Mouse (Mus musculus): ENCODE data around the gene Gm28048. TPM values are rescaled to one million over a fixed set of nuclear protein-coding genes. Genes with fewer than 3 reads are reported as not detected.
A peak's percentile ranks its signal among the peaks of the same experiment; 100 is the strongest.

Gm28048 gene
- polyA plus RNA-seq, 1 experiment from 2014 or later, result 6.8 TPM

DNA sequence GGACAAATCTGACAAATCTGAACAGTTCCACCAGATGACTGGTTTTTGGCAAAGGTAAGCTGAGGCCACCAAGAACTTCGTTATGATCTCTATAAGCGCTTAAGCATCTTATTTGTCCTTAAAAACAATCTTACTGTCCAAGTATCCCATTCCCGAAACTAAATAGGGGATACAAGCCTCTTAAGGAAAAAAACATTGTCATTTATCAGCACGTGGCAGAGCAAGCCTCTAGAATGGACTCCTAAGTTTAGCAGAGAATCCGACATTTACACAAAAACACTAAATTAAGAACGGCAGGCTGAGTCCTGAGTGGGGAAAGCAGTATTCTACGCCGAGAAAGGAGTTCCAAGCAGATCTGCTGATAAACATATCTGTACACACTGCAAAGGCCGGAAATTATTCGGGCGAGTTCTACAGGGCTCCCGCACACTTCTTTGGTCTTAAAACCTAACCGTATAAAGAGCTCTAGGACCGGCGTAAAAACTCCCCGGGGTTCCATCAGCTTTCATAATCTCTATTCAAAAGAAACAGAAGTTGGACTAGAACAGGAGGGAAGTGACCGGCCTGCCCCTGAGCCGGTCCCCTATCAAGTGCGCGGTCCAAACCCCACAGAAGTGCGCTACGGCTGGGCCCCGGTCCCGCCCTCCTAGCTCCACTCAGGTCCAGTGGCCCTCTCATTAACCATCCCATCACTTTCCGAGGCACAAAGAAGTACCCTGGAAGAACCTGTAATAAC, 124.0 kb downstream of the Gm28048 start:
- H3K4me1 ChIP-seq (replicated peaks), result peaks cover 73% of the 10 kb centered on the region
- WGBS (ENCODE audit: insufficient replicate concordance), result 8% methylated on average over 25 of the region's 25 CpGs
- peak overlapping the region; percentile 86 for H3K9ac ChIP-seq
- H3K27ac ChIP-seq, result peak overlapping the region; percentile 80
- H3K4me2 ChIP-seq, result peak overlapping the region; percentile 97
- no peaks in the 10 kb centered on the region for H3K36me3 ChIP-seq
- no peaks in the 10 kb centered on the region for H3K9me3 ChIP-seq (replicated peaks)
- peak overlapping the region; percentile 82 for H3K4me3 ChIP-seq (replicated peaks)
- no peak for DNase-seq
- ATAC-seq (ENCODE audit: low read depth), result no peak
- peaks cover 7% of the 10 kb centered on the region for H3K27me3 ChIP-seq

DNA sequence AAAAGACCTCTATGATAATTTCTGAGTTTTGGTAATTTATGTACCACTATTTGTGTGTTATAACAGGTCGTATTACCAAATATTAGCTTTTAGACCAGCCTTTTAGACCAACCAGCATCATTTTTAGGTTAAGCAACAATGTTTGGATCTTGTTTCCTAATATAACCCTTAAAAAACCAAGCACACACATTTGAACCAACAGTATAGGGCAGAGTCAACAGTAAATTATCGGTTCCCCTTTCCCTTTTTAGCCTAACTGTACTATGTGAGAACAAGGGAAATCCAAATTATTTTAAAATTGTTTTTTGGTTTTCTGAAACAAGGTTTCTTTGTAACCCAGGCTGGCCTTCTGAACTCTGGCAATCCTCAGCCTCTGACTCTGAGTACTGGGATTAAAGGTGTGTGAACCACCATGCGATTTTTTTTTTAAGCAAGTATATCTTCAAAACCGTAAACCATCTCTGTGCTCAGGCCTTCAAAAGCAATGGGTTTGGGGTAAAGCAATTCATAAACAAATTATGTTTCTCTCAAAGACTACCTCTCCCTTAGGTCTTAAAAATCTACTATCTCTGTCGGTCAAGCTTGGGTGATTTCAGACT, 124.7 kb downstream of the Gm28048 start:
- Histone ChIP-seq H3K27me3 (peaks cover 5% of the 10 kb centered on the region), H3K27ac (no peak overlapping the region), H3K4me1 (replicated peaks) (peaks cover 80% of the 10 kb centered on the region), H3K9me3 (replicated peaks) (no peaks in the 10 kb centered on the region), H3K9ac (no peak overlapping the region), H3K4me2 (peak overlapping the region; percentile 97), H3K4me3 (replicated peaks) (peak overlapping the region; percentile 82), H3K36me3 (no peaks in the 10 kb centered on the region)
- ATAC-seq (ENCODE audit: low read depth) (no peak), DNase-seq (no peak)
- 46% methylated on average over 5 of the region's 5 CpGs for WGBS (ENCODE audit: insufficient replicate concordance)

DNA sequence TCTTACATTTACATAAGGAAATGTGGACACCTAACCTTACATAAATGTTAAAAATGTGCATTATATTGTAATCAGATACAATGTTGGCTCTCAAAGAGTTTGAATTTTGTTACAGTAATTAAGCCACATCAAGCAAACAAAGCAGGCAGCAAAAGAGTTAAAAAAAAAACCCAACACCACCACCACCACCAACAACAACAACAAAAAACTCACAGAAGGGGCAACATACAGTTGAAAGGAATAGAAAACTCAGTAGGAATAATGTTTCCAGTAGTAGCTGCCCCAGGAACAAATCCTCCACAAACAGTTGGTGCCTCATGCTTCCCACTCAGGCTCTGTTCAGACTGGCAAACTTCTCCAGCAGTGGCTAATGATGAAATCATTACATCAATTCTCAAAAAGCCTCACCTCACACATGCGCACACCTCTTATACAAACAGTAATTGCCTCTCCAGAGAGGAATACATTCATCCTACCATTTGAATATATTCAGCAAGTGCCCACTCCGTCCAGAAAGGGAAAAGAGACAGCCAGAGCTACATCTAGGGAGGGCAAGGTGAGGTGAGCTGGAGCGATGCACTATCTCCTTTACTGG, 125.4 kb downstream of the Gm28048 start:
- Histone ChIP-seq H3K9ac (no peak overlapping the region), H3K36me3 (no peaks in the 10 kb centered on the region), H3K9me3 (replicated peaks) (no peaks in the 10 kb centered on the region), H3K4me1 (replicated peaks) (peaks cover 83% of the 10 kb centered on the region), H3K27ac (no peak overlapping the region), H3K4me2 (peak overlapping the region; percentile 33), H3K27me3 (peaks cover 5% of the 10 kb centered on the region; the same call in 1 of the 2 replicates), H3K4me3 (replicated peaks) (no peak overlapping the region)
- WGBS (ENCODE audit: insufficient replicate concordance), result 70% methylated on average over 3 of the region's 3 CpGs
- ATAC-seq (ENCODE audit: low read depth) (no peak), DNase-seq (no peak)

DNA sequence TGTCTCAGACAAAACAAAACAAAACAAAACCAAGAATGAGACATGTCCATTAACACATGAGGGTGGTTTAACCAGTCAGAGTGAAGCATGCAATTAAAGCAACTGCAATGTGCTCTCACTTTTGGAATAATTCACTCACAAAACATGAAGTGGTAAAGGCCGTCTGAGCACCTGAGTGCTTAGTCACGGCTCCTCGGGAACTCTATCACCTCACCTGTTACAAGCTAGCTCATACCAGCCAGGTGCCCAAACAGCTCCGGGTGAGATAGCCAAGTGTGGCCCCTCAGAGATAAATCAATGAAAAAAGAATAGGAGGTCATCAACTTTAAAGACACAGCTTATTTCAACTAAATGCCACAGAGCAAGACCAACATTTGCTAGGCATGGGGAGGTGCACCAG, 127.3 kb downstream of the Gm28048 start:
- H3K27me3 ChIP-seq, result peaks cover 5% of the 10 kb centered on the region; the same call in 1 of the 2 replicates
- H3K9ac ChIP-seq, result no peak overlapping the region
- DNase-seq, result no peak
- no peak overlapping the region for H3K4me2 ChIP-seq
- WGBS (ENCODE audit: insufficient replicate concordance), result 42% methylated on average over 4 of the region's 4 CpGs
- H3K27ac ChIP-seq, result peak overlapping the region; percentile 43
- H3K4me1 ChIP-seq (replicated peaks), result peaks cover 86% of the 10 kb centered on the region
- no peak overlapping the region for H3K4me3 ChIP-seq (replicated peaks)
- ATAC-seq (ENCODE audit: low read depth), result no peak
- no peaks in the 10 kb centered on the region for H3K9me3 ChIP-seq (replicated peaks)
- H3K36me3 ChIP-seq, result no peaks in the 10 kb centered on the region

DNA sequence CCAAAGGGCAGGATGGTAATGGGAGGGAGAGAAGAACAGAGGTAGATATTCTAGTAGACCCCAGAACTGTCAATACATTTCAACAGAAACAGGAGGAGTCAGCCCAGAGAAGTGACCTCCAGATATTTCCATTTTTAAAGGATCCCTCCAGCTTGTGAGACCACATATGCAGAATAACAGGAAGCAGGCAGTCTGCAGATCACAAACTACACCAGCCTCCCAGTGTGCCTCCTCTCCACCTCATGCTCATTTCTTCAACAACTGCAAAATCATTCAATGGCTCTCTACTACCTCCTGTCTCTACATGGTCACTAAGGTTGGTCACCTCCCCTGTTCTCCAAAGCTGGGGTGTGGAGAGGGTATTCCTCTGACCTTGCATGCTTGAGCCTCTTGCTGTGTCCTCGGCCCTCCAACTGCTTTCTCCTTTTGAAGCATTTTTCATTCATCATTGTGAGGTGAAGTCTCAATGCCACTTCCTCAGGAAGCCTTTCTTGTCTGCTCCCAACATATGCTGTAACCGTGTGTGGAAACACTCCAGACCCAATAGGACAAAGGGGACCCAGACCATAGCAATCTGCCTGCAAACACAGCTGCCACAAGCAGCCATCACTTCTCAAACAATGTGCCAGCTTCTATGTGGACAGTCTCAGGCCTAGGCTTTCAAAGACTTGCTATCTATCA, 128.3 kb downstream of the Gm28048 start:
- no peaks in the 10 kb centered on the region for H3K9me3 ChIP-seq (replicated peaks)
- H3K4me2 ChIP-seq, result no peak overlapping the region
- DNase-seq, result no peak
- H3K36me3 ChIP-seq, result no peaks in the 10 kb centered on the region
- H3K27me3 ChIP-seq, result peaks cover 5% of the 10 kb centered on the region; the same call in 1 of the 2 replicates
- H3K27ac ChIP-seq, result peak overlapping the region; percentile 29
- 29% methylated on average over 2 of the region's 2 CpGs for WGBS (ENCODE audit: insufficient replicate concordance)
- no peak overlapping the region for H3K4me3 ChIP-seq (replicated peaks)
- 0 out of 2 replicates have a peak overlapping the region, but pooled peaks have one; percentile 2 for H3K9ac ChIP-seq
- peaks cover 92% of the 10 kb centered on the region for H3K4me1 ChIP-seq (replicated peaks)
- ATAC-seq (ENCODE audit: low read depth), result no peak

DNA sequence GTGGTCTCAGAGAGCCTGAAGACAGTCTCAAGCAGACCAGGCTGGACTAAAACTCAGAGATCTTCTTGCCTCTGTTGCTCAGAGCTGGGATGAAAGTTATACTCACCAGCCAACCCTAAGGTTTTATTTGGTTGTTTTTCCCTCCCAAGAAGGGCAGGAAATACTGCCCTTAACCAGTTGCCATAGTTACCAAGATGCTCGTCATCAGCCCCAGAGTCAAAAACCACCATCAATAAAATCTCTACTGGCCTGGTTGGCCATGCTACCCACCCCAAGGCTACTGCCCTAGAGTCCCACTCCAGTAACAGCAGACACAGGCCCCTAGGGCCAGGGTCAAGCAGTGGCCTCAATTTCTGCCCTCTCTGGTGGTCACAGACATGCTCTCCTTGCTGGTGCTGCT, 129.4 kb downstream of the Gm28048 start:
- DNase-seq (no peak), ATAC-seq (ENCODE audit: low read depth) (no peak)
- Histone ChIP-seq H3K9ac (no peak overlapping the region), H3K27ac (peak overlapping the region; percentile 29; the same call in 1 of the 2 replicates), H3K9me3 (replicated peaks) (no peaks in the 10 kb centered on the region), H3K27me3 (no peaks in the 10 kb centered on the region), H3K36me3 (no peaks in the 10 kb centered on the region), H3K4me2 (no peak overlapping the region), H3K4me3 (replicated peaks) (no peak overlapping the region), H3K4me1 (replicated peaks) (peaks cover 92% of the 10 kb centered on the region)
- WGBS (ENCODE audit: insufficient replicate concordance), result 61% methylated on average over 1 of the region's 1 CpGs

DNA sequence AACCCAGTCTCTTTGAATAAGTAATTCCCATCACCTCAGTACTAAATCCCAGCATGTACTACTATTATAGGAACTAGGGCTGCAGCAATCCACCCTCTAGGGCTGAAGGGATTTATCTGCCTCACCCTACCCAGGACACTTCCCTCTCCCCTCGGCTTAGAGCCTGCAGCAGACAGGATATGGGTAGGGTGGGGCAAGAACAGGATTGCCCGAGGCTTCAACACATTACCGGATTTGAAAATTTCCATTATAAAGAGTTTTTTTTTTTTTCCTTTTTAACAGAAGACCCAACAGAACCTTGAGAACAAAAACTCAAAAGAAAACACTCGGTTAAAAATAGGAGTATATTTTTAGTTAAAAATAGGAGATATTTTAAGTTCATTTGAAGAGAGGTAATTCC, 130.5 kb downstream of the Gm28048 start:
- H3K27me3 ChIP-seq, result no peaks in the 10 kb centered on the region
- no peak for DNase-seq
- no peaks in the 10 kb centered on the region for H3K9me3 ChIP-seq (replicated peaks)
- no peak for ATAC-seq (ENCODE audit: low read depth)
- H3K4me1 ChIP-seq (replicated peaks), result peaks cover 92% of the 10 kb centered on the region
- H3K27ac ChIP-seq, result no peak overlapping the region
- no peak overlapping the region for H3K4me2 ChIP-seq
- H3K4me3 ChIP-seq (replicated peaks), result no peak overlapping the region
- H3K36me3 ChIP-seq, result no peaks in the 10 kb centered on the region
- no peak overlapping the region for H3K9ac ChIP-seq
- WGBS (ENCODE audit: insufficient replicate concordance), result 13% methylated on average over 4 of the region's 4 CpGs

DNA sequence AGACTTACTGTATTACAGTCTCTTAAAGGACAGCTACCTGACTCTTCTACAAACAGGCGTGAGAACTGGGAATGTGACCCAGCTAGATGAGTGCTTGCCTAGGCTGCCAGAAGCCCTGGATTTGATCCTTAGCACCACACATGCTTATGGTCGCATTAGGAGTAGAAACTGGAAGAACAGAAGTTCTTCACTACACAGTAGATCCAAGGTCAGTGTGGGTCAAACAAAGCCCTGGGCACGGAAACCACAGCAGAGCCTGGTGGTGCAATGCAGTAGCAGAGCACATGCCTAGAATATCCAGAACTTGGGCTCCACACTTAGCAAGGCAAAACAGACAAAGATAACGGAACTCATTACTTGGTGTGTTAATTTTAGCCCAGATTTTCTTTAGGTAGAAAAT, 131.8 kb downstream of the Gm28048 start:
- 48% methylated on average over 4 of the region's 4 CpGs for whole genome bisulfite sequencing (ENCODE audit: insufficient replicate concordance)
- ATAC-seq (ENCODE audit: low read depth) (no peak), DNase-seq (no peak)
- Histone ChIP-seq H3K36me3 (no peaks in the 10 kb centered on the region), H3K4me3 (replicated peaks) (no peak overlapping the region), H3K4me1 (replicated peaks) (peaks cover 95% of the 10 kb centered on the region), H3K9ac (no peak overlapping the region), H3K27me3 (no peaks in the 10 kb centered on the region), H3K9me3 (replicated peaks) (no peaks in the 10 kb centered on the region), H3K4me2 (no peak overlapping the region), H3K27ac (0 out of 2 replicates have a peak overlapping the region, but pooled peaks have one; percentile 25)

- peak overlapping the region; percentile 11 for H3K4me2 ChIP-seq
- no peak overlapping the region; the same call in 1 of the 2 replicates for H3K9ac ChIP-seq
- no peaks in the 10 kb centered on the region for H3K9me3 ChIP-seq (replicated peaks)
- no peak overlapping the region for H3K4me3 ChIP-seq (replicated peaks)
- peak overlapping the region; percentile 83 for H3K27ac ChIP-seq
- H3K27me3 ChIP-seq, result no peaks in the 10 kb centered on the region
- WGBS (ENCODE audit: insufficient replicate concordance), result 35% methylated on average over 5 of the region's 5 CpGs
- H3K4me1 ChIP-seq (replicated peaks), result peaks cover 95% of the 10 kb centered on the region
- DNase-seq, result no peak
- no peak for ATAC-seq (ENCODE audit: low read depth)
- no peaks in the 10 kb centered on the region for H3K36me3 ChIP-seq
Measured at GRCm38 (mm10) chr11:22848649-22849195, 133.2 kb downstream of the Gm28048 start.

DNA sequence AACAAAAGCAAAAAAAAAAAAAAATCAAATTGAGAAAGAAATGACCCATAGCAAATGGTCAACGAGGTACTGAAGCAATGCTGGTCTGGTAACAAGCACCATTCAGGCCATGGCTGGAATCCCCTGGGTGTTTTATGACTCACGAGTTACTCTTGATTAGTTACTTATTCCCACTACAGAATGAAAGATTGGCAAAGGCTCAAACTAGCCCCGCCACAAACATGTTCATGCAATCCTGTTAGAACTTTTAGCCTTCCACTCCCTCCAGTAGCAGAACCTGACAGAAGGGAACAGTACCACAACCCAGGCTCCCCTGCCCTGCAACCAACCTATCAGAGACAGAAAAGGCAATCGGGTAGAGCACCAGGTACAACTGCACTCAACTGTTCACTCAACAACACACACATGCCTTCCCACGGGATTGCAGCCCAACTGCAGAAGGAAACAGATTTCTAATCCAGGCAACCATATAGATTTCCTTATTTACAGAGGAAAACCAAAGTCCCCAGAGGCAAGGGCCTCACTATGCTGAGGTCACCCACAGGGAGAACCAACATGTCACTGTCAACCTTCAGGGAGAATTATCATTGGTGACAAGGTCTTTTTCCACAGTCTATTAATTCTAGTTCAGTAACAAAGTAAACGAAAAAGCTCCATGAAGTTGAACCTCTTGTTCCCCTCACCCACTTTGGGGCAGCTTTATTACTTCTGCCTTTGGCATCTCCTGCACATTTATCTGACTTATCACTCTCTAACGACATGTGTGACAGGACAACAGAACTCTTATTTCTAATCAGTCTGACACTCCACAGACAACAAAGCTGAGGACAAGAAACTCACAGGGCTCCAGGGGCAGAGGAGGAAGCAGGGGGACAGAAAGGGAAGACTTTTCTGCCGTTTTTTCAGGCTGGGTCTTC, 133.9 kb downstream of the Gm28048 start:
- no peak for DNase-seq
- H3K4me1 ChIP-seq (replicated peaks), result peaks cover 95% of the 10 kb centered on the region
- H3K27me3 ChIP-seq, result no peaks in the 10 kb centered on the region
- WGBS (ENCODE audit: insufficient replicate concordance), result 25% methylated on average over 8 of the region's 8 CpGs
- H3K9ac ChIP-seq, result no peak overlapping the region; the same call in 1 of the 2 replicates
- H3K4me3 ChIP-seq (replicated peaks), result no peak overlapping the region
- peak overlapping the region; percentile 83 for H3K27ac ChIP-seq
- H3K4me2 ChIP-seq, result peak overlapping the region; percentile 11
- H3K9me3 ChIP-seq (replicated peaks), result no peaks in the 10 kb centered on the region
- ATAC-seq (ENCODE audit: low read depth), result peak; percentile 49; the same call in 1 of the 2 replicates
- no peaks in the 10 kb centered on the region for H3K36me3 ChIP-seq

Data from liver, embryonic 13.5 days (tissue).